Mouse (Mus musculus): ENCODE measurements around the gene Gm10382. TPM values are rescaled to one million over a fixed set of nuclear protein-coding genes. Genes with fewer than 3 reads are reported as not detected.
A peak's percentile ranks its signal among the peaks of the same experiment; 100 is the strongest.

The Gm10382 gene
- total and polyA plus RNA-seq, 3 experiments, result 0.65 to 0.96 TPM; not detected in 1

GRCm38 (mm10) chr5:125363894-125364293, 25.2 kb upstream of the Gm10382 start:
- Histone ChIP-seq H3K79me2 (ENCODE audit: control insufficient read depth, insufficient read depth, low read length, poor library complexity) (no peaks in the 10 kb centered on the region), H3K4me1 (ENCODE audit: control insufficient read depth in 1 of 2, insufficient read depth in 2 of 2, low read length in 2 of 2) (no peaks in the 10 kb centered on the region; a peak in 2 of 4 replicates), H3K27ac (ENCODE audit: control insufficient read depth, low read depth, low read length) (no peak overlapping the region), H3K27me3 (ENCODE audit: control insufficient read depth in 1 of 2, insufficient read depth in 2 of 2, low read length in 2 of 2) (no peaks in the 10 kb centered on the region), H3K36me3 (ENCODE audit: control insufficient read depth in 1 of 2, insufficient read depth in 2 of 2, low read length in 2 of 2) (no peaks in the 10 kb centered on the region; a peak in 1 of 4 replicates), H3K9ac (ENCODE audit: control insufficient read depth, low read depth, low read length, poor library complexity, severe bottlenecking) (no peak overlapping the region), H3K9me3 (replicated peaks; ENCODE audit: insufficient read depth, low read length) (no peaks in the 10 kb centered on the region), H3K4me3 (ENCODE audit: control insufficient read depth in 1 of 2, insufficient read depth in 1 of 2, low read depth in 2 of 2, low read length in 2 of 2) (no peak overlapping the region)
- TF ChIP-seq ELF1 (IDR thresholded peaks at IDR 0.05; ENCODE audit: low read depth, low read length) (no peak), UBTF (IDR thresholded peaks at IDR 0.05; ENCODE audit: borderline replicate concordance, insufficient read depth, low read depth, low read length) (no peak), RCOR1 (IDR thresholded peaks at IDR 0.05; ENCODE audit: low read depth, low read length) (no peak), TAL1 (IDR thresholded peaks at IDR 0.05; ENCODE audit: low read length) (no peak), MXI1 (IDR thresholded peaks at IDR 0.05; ENCODE audit: low read depth, low read length) (no peak)
- no peak for DNase-seq (ENCODE audit: low read depth, low spot score)

GRCm38 (mm10) chr5:125364851-125365429, 24.2 kb upstream of the Gm10382 start:
- H3K27me3 ChIP-seq (ENCODE audit: control insufficient read depth in 1 of 2, insufficient read depth in 2 of 2, low read length in 2 of 2), result no peaks in the 10 kb centered on the region
- no peak overlapping the region for H3K9ac ChIP-seq (ENCODE audit: control insufficient read depth, low read depth, low read length, poor library complexity, severe bottlenecking)
- H3K36me3 ChIP-seq (ENCODE audit: control insufficient read depth in 1 of 2, insufficient read depth in 2 of 2, low read length in 2 of 2), result no peaks in the 10 kb centered on the region; a peak in 1 of 4 replicates
- H3K4me3 ChIP-seq (ENCODE audit: control insufficient read depth in 1 of 2, insufficient read depth in 1 of 2, low read depth in 2 of 2, low read length in 2 of 2), result no peak overlapping the region
- no peaks in the 10 kb centered on the region for H3K9me3 ChIP-seq (replicated peaks; ENCODE audit: insufficient read depth, low read length)
- H3K27ac ChIP-seq (ENCODE audit: control insufficient read depth, low read depth, low read length), result no peak overlapping the region
- H3K79me2 ChIP-seq (ENCODE audit: control insufficient read depth, insufficient read depth, low read length, poor library complexity), result no peaks in the 10 kb centered on the region
- DNase-seq (ENCODE audit: low read depth, low spot score), result no peak
- H3K4me1 ChIP-seq (ENCODE audit: control insufficient read depth in 1 of 2, insufficient read depth in 2 of 2, low read length in 2 of 2), result no peaks in the 10 kb centered on the region; a peak in 2 of 4 replicates
- TF ChIP-seq MAX (IDR thresholded peaks at IDR 0.05; ENCODE audit: low read length), result no peak

- H3K36me3 ChIP-seq (ENCODE audit: control insufficient read depth in 1 of 2, insufficient read depth in 2 of 2, low read length in 2 of 2), result no peaks in the 10 kb centered on the region; a peak in 2 of 4 replicates
- TF ChIP-seq MXI1 (IDR thresholded peaks at IDR 0.05; ENCODE audit: low read depth, low read length), result peak; percentile 35; the same call in 1 of the 2 replicates
- TF ChIP-seq GABPA (IDR thresholded peaks at IDR 0.05; ENCODE audit: low read depth, low read length), result no peak
- TF ChIP-seq MAX (IDR thresholded peaks at IDR 0.05; ENCODE audit: low read length), result peak; percentile 19; the same call in 1 of the 2 replicates
- no peak for TF ChIP-seq POLR2AphosphoS5 (IDR thresholded peaks at IDR 0.05; ENCODE audit: borderline replicate concordance, low read depth, low read length)
- TF ChIP-seq GATA1 (IDR thresholded peaks at IDR 0.05; ENCODE audit: low read depth, low read length), result no peak
- TF ChIP-seq ZKSCAN1 (IDR thresholded peaks at IDR 0.05; ENCODE audit: low read depth, low read length), result no peak
- no peak for TF ChIP-seq MAFK (IDR thresholded peaks at IDR 0.05; ENCODE audit: borderline replicate concordance, low read depth, low read length)
- TF ChIP-seq TCF12 (IDR thresholded peaks at IDR 0.05; ENCODE audit: low read depth, low read length), result no peak
- no peak for TF ChIP-seq ELF1 (IDR thresholded peaks at IDR 0.05; ENCODE audit: low read depth, low read length)
- peak; percentile 72 for TF ChIP-seq USF1 (IDR thresholded peaks at IDR 0.05; ENCODE audit: low read depth, low read length)
- TF ChIP-seq TAL1 (IDR thresholded peaks at IDR 0.05; ENCODE audit: low read length), result no peak
- no peak for TF ChIP-seq JUND (IDR thresholded peaks at IDR 0.05; ENCODE audit: low read depth, low read length)
- no peak for TF ChIP-seq ZMIZ1 (IDR thresholded peaks at IDR 0.05; ENCODE audit: low read depth, low read length)
- TF ChIP-seq MYC (IDR thresholded peaks at IDR 0.05; ENCODE audit: low read depth, low read length), result no peak
- TF ChIP-seq RCOR1 (IDR thresholded peaks at IDR 0.05; ENCODE audit: low read depth, low read length), result no peak
- no peak for TF ChIP-seq CTCF (IDR thresholded peaks at IDR 0.05 in 2 of 3, conservative IDR thresholded peaks at IDR 0.05 in 1 of 3; ENCODE audit: control insufficient read depth in 1 of 3, insufficient read depth in 1 of 3, low read depth in 2 of 3, low read length in 3 of 3, poor library complexity in 1 of 3, severe bottlenecking in 1 of 3)
- no peak for TF ChIP-seq NELFE (IDR thresholded peaks at IDR 0.05; ENCODE audit: low read depth, low read length)
Measured at GRCm38 (mm10) chr5:125368156-125368555, 21.0 kb upstream of the Gm10382 start.

More at GRCm38 (mm10) chr5:125368156-125368555, 21.0 kb upstream of the Gm10382 start:
- peaks cover 2 to 11% of the 10 kb centered on the region in 2 experiments; a peak in 3 of 4 replicates for H3K4me1 ChIP-seq (ENCODE audit: control insufficient read depth in 1 of 2, insufficient read depth in 2 of 2, low read length in 2 of 2)
- DNase-seq (ENCODE audit: low read depth, low spot score), result peak; percentile 55
- no peak overlapping the region for H3K27ac ChIP-seq (ENCODE audit: control insufficient read depth, low read depth, low read length)
- H3K9me3 ChIP-seq (replicated peaks; ENCODE audit: insufficient read depth, low read length), result no peaks in the 10 kb centered on the region
- no peaks in the 10 kb centered on the region for H3K27me3 ChIP-seq (ENCODE audit: control insufficient read depth in 1 of 2, insufficient read depth in 2 of 2, low read length in 2 of 2)
- H3K9ac ChIP-seq (ENCODE audit: control insufficient read depth, low read depth, low read length, poor library complexity, severe bottlenecking), result no peak overlapping the region
- no peaks in the 10 kb centered on the region for H3K79me2 ChIP-seq (ENCODE audit: control insufficient read depth, insufficient read depth, low read length, poor library complexity)
- H3K4me3 ChIP-seq (ENCODE audit: control insufficient read depth in 1 of 2, insufficient read depth in 1 of 2, low read depth in 2 of 2, low read length in 2 of 2), result no peak overlapping the region

All from MEL (cell line).